Mouse (Mus musculus) neural tube, embryonic 11.5 days (tissue): ENCODE data around the gene Ccdc122. TPM values are rescaled to one million over a fixed set of nuclear protein-coding genes. Genes with fewer than 3 reads are reported as not detected.

ENCODE experiments used
- polyA plus RNA-seq: library from polyadenylated mRNA; unstranded; fragments of >200 nt; fragmentation: Nextera tagmentation; extraction: Ambion mirVana; gene quantifications from 2 replicates; pipeline ENCODE4 v1.2.1, GENCODE M21; 2014

Ccdc122 gene
- polyA plus RNA-seq, 1 experiment from 2014 or later = 0.92 TPM

Other genes starting within 250 kb of the Ccdc122 start
- 3.4 and 4.2 TPM in 2 replicates for gene Lacc1, start 132 bp downstream of the Ccdc122 start, polyA plus RNA-seq
- gene Enox1, start 120.0 kb downstream of the Ccdc122 start, polyA plus RNA-seq = 16.0 and 19.6 TPM in 2 replicates